Mouse (Mus musculus) urinary bladder, postnatal 14 days (tissue): ENCODE results near the gene Pknox1.

Experiments
- DNase-seq: peaks from one replicate; pipeline ENCODE4 v3.0.0; 2021; ENCODE audit warnings: low spot score

Gene Pknox1

DNA sequence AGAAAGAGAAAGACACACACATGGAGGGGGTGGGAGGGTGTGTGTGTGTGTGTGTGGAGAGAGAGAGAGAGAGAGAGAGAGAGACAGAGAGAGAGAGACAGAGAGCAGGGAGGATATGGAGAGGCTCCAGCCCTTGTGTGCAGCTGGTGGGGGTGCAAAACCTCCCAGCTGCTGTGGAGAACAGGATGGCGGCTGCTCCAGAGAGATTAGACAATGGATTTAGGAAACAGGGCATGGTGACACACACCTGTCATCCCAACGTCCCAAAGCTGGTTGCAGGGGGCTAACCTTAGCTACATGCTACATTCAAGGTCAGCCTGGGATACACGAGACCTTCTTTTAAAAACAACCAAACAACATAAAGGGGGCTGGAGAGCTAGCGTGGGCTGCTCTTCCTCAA is 8.3 kb upstream of the Pknox1 start:
- no peak for DNase-seq

DNA sequence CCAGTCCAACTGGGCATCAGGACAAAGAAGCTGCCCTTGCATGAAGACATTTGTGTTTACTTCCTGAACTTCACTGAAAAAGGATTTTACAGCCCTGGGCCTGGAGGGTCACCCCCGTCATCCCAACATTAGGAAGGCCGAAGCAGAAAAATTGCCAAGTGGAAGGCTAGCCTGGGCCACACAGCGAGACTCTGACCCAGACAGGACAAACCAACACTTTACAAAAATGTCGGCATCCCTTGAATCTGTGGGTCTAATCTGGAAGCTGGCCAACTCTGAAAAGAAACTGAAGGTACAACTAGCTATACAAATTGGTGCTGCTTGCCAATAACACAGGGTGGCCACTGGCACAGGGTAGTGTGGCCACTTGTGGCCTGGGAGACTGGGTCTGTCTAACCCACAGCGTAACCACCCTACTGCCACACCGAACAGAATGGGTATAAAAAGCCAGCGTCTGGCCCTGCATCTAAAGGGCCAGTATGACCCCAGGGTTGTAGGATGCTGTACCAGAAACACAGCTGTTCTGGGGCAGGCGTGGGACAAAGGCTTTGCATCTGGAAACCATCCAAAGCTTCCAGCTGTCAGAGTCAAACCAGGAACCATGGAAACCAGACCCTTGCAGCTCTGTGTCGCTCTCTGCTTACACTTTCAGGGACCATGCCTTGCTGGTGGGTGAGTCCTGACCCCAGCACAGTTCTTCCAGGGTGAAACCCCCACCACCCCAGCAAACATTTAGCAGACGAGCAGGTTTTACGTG is 7.2 kb upstream of the Pknox1 start:
- DNase-seq = no peak

DNA sequence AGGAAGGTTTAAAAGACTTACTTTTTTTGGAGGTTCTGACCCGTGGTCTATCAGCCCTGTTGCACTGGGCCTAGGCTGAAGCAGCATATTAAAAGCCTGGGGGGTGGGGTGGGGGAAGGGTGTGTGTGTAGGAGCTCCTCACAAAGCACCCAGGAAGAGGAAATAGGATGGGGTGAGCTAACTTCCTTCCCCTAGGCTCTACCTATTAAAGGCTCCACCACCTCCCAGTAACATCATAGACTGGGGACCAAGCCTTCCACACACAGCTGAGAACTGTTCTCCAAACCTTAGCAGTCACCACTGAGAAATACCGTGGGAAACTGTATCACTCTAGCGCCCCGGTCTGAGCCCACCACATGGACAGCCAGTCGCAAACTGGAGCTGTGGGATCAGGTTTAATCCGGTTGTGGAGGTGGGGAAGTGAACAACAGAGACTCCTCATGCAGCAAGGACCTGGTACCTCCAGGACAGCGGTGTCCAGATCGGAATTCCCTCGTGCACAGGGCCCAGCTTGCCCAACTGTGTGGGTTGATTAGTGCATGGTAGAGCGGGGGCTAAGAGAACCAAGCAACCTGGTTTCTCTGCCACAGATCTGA is 6.5 kb upstream of the Pknox1 start:
- no peak for DNase-seq

DNA sequence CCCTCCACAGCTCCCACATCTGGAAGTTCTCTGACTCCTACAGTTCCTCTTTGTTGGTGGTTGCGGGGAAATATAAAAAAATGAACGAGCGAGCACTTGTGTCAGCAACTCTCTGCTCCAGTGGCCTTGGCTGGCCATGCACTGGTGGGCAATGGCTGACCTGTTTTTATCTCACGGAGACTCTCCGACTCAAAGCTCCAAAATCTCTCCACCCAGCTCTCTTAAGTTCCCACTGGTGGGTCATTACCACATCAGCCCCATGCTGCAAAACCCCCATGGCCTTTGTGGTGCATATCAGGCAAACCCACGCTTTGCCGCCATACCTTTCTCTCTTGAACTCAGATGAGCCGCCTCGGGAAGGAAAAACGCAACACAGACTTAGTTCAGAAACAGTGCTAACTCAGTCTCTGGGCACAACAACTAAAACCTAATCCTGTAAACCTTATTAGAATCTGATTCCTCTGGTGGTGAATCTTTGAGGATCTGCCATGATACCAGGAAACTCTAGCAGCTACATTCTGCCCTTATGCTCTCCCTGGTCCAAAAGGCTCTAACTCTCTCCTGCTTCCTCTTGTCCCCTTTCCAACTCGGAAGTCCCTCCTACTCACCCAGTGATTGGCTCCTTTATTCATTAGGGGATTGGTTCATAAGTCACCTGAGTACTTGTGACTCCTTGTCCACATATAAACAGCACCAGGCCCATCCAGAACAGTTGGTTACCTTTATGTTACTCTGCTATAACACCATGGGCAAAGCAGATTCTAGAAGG is 5.3 kb upstream of the Pknox1 start:
- no peak for DNase-seq

DNA sequence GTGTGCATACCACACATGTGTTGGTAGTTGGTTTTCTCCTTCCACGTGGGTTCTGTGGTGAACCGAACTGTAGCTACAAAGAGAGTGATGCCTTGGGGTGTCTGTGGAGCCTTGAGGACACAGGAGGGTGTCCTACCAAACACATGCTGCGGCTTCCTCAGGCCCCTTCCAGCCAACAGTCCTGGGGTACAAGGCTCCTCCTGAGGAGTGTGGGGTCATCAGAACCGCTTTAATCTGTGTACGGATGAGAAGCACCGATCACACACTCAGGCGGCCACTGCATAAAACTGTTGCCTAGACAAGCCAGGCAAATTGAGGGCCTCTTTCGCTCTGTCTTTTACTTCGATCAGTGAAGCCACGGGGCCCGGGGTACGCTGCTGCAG is 911 bp upstream of the Pknox1 start:
- peak; percentile 21 for DNase-seq

DNA sequence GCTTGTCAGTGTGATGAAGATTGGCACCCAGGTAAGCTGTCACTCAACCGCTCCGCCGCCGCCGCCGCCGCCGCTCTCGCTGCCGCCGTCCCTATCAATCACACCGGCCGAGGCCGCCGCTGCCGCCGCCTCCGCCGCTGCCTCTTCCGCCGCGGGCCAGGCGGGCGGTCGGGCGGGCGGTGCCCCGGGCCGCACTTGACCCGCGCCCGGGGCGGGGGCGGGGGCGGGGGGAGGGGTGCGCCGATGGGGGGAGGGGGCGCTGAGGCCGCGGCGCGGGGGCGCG is 265 bp downstream of the Pknox1 start:
- no peak for DNase-seq

DNA sequence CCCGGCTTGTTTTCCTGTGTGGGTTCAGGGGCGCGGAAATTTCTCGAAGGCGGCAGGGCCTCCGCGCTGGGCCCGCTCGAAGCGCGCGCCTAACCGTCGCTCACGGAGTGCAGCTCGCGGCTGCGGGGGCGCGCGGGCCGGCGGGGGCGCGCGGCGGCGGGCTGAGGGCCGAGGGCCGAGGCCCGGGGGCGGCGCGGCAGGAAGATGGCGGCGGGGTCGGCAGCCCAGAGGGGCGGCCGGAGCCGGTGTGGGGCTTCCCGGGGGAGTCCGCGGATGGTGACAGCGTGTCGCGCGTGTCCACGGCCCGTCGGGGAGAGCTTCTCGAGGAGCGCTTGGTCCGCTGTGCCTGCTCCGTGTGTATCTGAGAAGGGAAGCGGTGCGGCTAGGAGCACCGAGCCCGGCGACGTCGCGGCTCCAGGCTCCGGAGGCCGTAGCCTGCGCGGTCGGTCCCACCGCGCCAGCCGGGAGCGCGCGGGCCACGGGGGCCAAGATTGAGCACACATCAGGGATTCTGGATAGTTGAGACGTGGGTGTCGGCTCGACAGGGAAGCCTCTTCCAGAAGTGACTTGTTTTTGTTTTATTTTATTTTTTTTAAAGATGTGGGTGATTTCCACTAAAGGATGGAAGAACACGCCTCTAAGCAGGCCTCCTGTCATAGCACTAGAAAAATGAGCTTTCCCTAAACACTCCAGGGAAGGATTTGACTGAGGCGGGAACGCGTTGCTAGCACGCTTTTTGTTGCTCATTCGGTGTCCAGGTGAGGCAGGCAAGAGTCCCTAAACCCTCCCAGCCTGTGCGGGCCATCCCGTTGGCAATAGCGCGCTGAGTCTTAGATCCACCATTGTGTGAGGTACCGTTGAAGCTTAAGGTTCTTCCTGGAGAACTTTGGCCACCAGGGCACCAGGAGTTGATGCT is 865 bp downstream of the Pknox1 start:
- DNase-seq = peak; percentile 60

DNA sequence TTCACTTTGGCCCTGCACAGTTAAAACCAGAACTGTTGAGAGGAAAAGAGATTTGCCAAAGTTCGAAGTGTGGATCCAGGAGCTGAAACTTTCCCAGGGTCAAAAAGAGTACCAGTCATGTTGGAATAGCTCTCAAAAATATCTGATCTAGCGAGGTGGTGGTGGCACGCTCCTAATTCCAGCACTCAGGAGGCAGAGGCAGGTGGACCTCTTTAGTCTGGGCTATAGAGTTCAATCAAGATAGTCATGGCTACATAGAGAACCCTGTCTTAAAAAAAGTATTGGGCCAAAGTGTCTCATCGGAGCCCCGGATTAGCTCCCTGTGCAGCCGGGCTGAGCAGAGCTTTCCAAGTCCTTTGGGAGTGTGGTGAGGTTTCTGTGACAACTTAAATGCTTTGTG is 1.7 kb downstream of the Pknox1 start:
- no peak for DNase-seq

DNA sequence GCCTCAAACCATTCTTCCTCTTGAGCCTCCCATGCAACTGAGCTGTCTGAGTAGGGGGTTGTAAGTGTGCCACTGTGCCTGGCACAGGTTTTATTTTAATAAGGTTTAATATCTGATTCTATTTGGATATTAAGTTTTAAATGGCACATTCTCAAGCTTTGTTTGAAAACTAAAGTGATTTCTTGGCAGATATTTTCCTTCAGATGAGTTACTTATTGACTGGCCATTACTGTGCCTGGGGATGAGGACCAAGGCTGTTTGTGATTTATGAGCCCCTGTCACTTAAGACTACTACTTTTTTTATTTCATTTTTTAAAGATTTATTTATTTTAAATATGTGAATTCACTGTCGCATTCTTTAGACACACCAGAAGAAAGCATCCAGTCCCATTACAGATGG is 5.2 kb downstream of the Pknox1 start:
- DNase-seq = no peak

DNA sequence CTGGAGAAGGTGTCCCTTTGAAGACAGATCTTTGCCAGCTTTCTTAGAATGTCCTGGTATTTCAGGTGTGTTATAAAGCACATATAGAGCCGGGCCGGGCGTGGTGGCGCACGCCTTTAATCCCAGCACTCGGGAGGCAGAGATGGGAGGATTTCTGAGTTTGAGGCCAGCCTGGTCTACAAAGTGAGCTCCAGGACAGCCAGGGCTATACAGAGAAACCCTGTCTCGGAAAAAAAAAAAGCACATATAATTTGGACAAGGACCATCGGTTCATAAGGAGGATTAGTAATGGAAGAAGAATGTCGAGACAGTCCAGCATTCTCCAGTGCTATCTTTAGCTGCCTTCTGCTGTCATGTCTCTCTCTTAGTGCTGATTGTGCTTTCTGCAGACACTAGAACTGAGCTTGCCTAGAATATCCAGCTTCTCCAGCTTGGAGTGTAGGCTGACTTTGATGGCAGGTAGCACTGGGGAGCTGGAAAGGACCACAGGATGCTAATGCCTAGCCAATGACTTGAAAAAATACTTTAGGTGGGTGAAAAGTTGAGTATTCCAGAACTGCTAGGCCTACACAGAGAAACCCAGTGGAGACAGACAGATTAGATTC is 5.9 kb downstream of the Pknox1 start:
- DNase-seq = no peak

DNA sequence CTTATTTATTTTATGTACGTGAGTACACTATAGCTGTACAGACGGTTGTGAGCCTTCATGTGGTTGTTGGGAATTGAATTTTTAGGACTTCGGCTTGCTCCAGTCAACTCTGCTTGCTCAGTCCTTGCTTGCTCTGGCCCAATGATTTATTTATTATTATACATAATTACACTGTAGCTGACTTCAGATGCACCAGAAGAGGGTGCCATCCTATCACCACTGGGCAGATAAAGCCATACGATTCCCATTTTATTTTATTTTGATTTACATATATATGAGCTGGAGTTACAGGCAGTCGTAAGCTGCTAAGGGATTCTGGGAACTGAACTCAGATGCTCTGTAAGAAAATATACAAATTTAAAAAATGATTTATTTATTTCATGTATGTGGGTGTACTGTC is 7.2 kb downstream of the Pknox1 start:
- no peak for DNase-seq

DNA sequence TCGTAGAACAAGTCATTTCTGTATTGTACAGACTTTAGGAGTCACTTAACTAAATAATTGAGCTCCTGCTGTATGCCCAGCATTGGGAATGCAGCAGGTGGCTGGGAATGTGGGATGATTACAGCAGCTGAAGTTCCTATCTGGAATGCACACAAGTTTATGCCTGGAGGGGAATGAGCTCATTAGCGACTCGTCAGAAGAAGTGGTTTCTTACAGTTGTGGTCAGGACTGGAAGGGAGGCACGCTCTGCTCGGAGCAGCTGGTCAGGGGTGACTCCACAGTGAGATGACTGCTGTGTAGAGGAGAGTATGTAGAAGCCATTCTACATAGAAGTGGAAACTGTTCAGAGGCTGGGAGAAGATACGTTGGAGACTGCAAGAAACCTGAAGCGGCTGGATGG is 10.1 kb downstream of the Pknox1 start:
- no peak for DNase-seq

DNA sequence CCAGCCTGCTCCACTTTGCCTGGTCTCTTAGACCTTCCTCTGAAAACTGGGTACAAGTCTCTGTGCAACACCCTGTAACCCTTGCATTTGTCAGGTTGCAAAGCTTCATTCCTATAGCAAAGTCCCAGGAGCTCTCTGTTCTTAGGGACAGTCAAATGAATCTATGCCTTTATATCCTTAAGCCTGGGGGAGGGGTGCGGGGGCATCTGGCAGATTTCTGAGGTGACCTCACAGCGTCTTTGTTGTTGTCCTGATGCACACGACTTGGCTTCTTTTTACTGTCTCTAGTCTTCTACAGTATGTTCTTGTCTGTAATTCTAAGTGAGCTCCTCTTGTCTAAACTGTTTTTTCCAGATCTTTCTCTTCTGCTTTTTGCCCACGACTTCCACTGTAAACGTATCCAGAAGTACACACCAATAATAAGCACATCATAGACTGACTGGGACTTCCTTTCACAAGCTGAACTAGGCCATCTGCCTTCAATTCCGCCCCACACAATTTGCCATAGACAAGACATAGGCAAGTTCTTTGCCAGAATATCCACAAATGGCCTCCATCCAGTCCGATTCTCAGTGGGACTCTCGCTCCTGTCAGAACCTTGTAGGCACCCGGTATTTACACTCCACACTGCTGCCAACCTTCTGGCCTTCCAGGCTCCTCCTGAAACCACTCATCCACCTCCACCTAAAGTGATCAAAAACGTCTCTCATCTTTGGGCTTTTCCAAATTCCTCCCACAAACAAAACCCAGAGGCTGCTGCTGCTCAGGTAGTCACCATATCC is 12.1 kb downstream of the Pknox1 start:
- no peak for DNase-seq

DNA sequence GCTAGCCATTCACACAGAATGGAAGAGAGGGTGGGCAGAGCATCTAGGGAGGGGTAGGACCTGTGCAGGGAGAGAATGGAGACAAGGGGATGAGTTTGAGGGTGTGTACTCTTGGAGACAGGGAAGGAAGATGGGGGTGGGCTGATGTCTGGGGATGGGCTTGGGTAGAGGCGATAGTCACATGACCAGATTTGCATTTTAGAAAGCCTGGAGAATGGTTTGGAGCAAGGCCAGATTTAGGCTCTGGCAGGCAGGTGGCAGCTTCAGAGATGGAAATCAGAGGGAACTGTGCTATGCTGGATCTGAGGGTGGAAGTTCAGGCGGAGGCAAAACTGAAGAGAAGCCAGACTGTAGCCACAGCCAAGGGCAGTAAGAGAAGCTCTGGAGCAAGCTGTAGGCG is 15.8 kb downstream of the Pknox1 start:
- no peak for DNase-seq

DNA sequence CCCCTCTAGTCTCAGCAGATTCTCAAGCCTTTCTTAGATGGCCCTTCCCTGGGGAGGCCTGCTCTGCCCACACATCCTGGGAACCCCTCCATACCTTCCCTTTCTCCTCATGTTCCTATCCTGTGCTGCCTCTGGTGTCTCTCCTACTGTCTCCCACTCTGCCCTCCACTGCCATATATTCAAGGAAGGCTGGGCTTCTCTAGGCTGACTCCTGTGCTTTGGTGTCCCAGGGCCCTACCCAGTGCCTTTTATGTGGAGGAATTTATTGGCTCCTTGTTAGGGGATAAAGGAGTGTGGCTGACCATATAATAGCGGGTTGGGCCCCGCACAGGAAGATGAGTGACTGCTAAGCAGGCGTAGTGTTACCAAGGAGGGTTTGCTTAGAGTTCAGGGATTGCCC is 18.7 kb downstream of the Pknox1 start:
- DNase-seq = no peak

DNA sequence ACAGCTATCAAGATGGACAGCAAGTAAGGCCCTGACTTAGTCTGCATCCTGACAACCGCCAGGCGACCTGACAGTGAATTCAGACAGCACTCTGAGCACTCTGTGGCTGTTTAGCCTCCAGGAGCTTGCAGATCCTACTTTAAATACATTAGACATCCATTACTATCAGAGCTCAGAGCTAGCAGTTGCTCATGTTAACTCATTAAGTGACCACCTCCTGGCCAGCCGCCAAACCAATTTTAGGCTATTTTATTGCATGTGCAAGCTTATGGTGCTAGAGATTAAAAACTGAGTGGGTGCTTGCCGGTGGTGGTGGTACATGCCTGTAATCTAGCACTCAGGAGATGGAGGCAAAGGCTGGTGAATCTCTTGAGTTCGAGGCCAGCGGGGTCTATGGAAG is 19.2 kb downstream of the Pknox1 start:
- no peak for DNase-seq

DNA sequence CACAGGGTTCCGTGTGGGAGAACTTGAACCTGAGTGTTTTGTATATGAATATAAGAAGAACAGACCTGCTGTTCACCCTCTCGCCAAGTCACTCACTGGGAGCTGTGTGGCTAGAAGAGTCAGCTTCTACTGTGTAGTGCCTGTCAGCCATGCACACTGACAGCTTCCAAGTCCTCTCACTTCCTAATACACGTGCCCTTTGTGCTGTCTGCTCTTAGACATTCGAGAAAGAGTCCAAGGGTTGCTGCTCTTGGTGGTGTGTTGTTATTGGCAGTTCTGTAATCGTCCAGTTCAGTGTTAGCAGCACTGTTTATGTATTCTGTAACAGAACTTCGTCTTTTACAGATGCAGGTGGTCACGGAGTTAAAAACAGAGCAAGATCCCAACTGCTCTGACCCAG is 23.6 kb downstream of the Pknox1 start:
- DNase-seq = no peak

DNA sequence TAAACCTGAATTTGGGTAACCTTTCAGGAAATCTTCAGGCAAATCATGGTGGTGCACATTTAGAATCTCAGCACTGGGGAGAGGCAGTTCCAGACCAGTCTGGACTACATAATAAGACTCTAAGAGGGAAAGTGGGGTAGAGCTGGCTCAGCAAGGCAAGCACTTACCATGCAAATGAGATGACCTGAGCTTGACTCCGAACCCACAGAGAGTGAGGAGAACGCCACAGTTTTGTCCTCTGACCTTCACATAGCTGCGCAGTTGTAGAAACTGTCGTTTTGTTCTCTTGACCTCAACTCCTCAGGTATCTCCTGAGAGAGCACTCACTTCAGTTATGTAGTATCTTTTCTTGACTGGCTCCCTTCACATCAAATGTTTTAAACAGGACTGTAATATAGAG is 24.2 kb downstream of the Pknox1 start:
- no peak for DNase-seq

DNA sequence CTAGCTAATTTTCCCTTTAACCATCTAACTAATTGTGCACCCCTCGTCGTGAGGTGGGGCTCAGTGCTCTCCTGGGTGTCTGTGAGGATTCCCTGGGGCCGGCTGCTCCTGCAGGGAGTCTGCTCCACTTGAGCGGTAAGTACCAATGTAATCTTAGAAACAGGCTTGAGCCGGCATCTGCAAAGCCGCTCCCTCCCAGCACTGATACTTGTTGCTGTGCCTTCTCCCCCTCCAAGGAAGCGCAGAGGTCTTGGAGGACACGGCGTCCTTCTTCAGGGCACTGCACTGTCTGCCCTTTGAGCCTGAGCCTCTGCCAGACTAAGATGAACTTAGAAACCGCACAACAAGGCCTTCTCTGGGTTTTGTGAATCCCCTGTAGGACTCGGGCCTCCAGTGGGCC is 26.3 kb downstream of the Pknox1 start:
- DNase-seq = no peak

DNA sequence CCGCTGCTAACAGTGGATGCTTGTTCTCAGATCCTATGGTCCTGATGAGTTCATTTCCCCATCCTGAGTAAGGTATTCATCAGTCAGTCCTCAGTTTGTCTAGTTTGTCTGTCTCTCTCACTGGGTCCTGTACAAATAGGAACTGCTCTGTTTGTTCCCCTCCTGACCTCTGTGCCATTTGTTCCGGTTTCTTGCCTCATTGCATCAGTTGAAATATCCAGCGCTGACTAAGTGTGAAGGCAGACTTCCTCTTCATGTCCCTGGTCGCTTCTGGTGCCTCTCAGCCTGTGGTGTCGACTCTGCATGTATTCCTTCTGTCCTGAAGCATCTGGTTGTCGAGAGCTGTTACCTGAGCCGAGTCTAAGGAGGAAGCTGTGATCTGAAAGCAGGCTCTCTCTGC is 30.1 kb downstream of the Pknox1 start:
- DNase-seq = no peak

DNA sequence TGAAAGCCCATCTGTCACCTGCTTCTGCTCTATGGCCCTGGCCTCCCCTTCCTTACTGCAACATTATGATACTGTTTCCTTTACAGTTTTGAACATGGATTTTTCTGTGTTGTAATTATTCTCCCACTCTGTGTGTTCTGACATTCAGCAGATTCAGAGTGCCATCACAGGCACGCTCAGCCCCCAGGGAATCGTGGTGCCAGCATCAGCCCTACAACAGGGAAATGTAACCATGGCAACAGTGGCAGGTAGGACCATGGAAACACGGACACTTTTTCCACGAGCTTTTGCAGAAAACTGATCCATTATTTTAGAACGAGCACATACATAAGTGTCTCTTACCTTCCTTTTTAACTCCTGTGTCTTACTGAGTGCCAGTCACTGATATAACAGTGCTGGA is 30.5 kb downstream of the Pknox1 start:
- DNase-seq = no peak
